Mouse (Mus musculus): Measurements from ENCODE around the gene Birc3. TPM values are rescaled to one million over a fixed set of nuclear protein-coding genes. Genes with fewer than 3 reads are reported as not detected.

Birc3 gene
- polyA plus RNA-seq, 1 experiment from 2014 or later: 0.70 TPM

Other genes starting within 250 kb of the Birc3 start
- gene Mmp20, start 245.0 kb downstream of the Birc3 start, polyA plus RNA-seq (2014; fragmentation: Nextera tagmentation; extraction: Ambion mirVana): not detected in 2 replicates
- not detected in 2 replicates for gene Mmp7, start 181.1 kb downstream of the Birc3 start, polyA plus RNA-seq (2014; fragmentation: Nextera tagmentation; extraction: Ambion mirVana)
- gene Tmem123, start 109.1 kb downstream of the Birc3 start, polyA plus RNA-seq (2014; fragmentation: Nextera tagmentation; extraction: Ambion mirVana): 13.0 and 21.7 TPM in 2 replicates
- gene Birc2, start 36.1 kb downstream of the Birc3 start, polyA plus RNA-seq (2014; fragmentation: Nextera tagmentation; extraction: Ambion mirVana): 49.3 and 53.6 TPM in 2 replicates
- gene Yap1, start 131.4 kb upstream of the Birc3 start, polyA plus RNA-seq (2014; fragmentation: Nextera tagmentation; extraction: Ambion mirVana): 4.4 and 8.0 TPM in 2 replicates
- gene Cfap300, start 169.6 kb upstream of the Birc3 start, polyA plus RNA-seq (2014; fragmentation: Nextera tagmentation; extraction: Ambion mirVana): 16.0 and 17.4 TPM in 2 replicates